Mouse (Mus musculus) neural tube, embryonic 13.5 days (tissue): ENCODE measurements around the gene Git2. TPM values are rescaled to one million over a fixed set of nuclear protein-coding genes. Genes with fewer than 3 reads are reported as not detected.

Source experiments
- ATAC-seq: fragments of 200-750 bp; cut with Nextera tagmentation; 2 replicates; pipeline ENCODE4 v1.8.0; 2017; ENCODE audit warnings: low read depth, mild to moderate bottlenecking, moderate TSS enrichment, moderate library complexity
- H3K27ac ChIP-seq: fragments of 300-500 bp; sonication (generic); replicated peaks from 2 replicates; pipeline ENCODE4 v1.5.1; 2015; ENCODE audit warnings: moderate library complexity, mild to moderate bottlenecking, inconsistent platforms
- H3K27me3 ChIP-seq: fragments of 300-500 bp; sonication (generic); 2 replicates; pipeline ENCODE4 v1.6.1; 2015; ENCODE audit warnings: mild to moderate bottlenecking, inconsistent platforms
- H3K36me3 ChIP-seq: fragments of 300-500 bp; sonication (generic); 2 replicates; pipeline ENCODE4 v1.6.1; 2015; ENCODE audit warnings: mild to moderate bottlenecking, inconsistent platforms
- H3K4me1 ChIP-seq: fragments of 300-500 bp; sonication (generic); replicated peaks from 2 replicates; pipeline ENCODE4 v1.6.1; 2015; ENCODE audit warnings: inconsistent platforms
- H3K4me2 ChIP-seq: fragments of 300-500 bp; sonication (generic); 2 replicates; pipeline ENCODE4 v1.6.1; 2015; ENCODE audit warnings: inconsistent platforms, mild to moderate bottlenecking, moderate library complexity
- H3K4me3 ChIP-seq: fragments of 300-500 bp; sonication (generic); 2 replicates; pipeline ENCODE4 v1.5.1; 2015; ENCODE audit warnings: mild to moderate bottlenecking, inconsistent platforms
- H3K9ac ChIP-seq: fragments of 300-500 bp; sonication (generic); 2 replicates; pipeline ENCODE4 v1.6.1; 2015; ENCODE audit warnings: moderate library complexity, mild to moderate bottlenecking, inconsistent platforms
- H3K9me3 ChIP-seq: fragments of 300-500 bp; sonication (generic); 2 replicates; pipeline ENCODE4 v1.6.1; 2016; ENCODE audit warnings: inconsistent platforms
- WGBS: fragments of 180-500 bp; shearing (Covaris S2); methylation state at CpG from one replicate; pipeline ENCODE4 v1.1.7; 2015; 5-methylcytosine and 5-hydroxymethylcytosine counted together
- polyA plus RNA-seq: library from polyadenylated mRNA; unstranded; fragments of >200 nt; fragmentation: Nextera tagmentation; extraction: Ambion mirVana; gene quantifications from 2 replicates; pipeline ENCODE4 v1.2.1, GENCODE M21; 2015

Gene Git2
- polyA plus RNA-seq, 1 experiment from 2014 or later = 47.5 TPM

GRCm38 (mm10) chr5:114795231-114795630, 19.9 kb upstream of the Git2 start:
- Histone ChIP-seq H3K36me3 (peaks cover 69% of the 10 kb centered on the region), H3K4me1 (peaks cover 22% of the 10 kb centered on the region), H3K27ac (peak overlapping the region; percentile 49; the same call in 1 of the 2 replicates), H3K4me3 (no peak overlapping the region), H3K27me3 (no peaks in the 10 kb centered on the region), H3K4me2 (no peak overlapping the region), H3K9ac (peak overlapping the region; percentile 38; the same call in 1 of the 2 replicates), H3K9me3 (no peaks in the 10 kb centered on the region)
- no peak for ATAC-seq
- 28% methylated on average over 9 of the region's 9 CpGs for WGBS

GRCm38 (mm10) chr5:114794609-114795008, 19.3 kb upstream of the Git2 start:
- Histone ChIP-seq H3K9ac (no peak overlapping the region), H3K4me1 (peaks cover 22% of the 10 kb centered on the region), H3K27ac (0 out of 2 replicates have a peak overlapping the region, but pooled peaks have one; percentile 49), H3K4me3 (no peak overlapping the region), H3K4me2 (no peak overlapping the region), H3K9me3 (no peaks in the 10 kb centered on the region), H3K36me3 (peaks cover 67% of the 10 kb centered on the region), H3K27me3 (no peaks in the 10 kb centered on the region)
- ATAC-seq = no peak
- 60% methylated on average over 4 of the region's 4 CpGs for WGBS

- no peak overlapping the region for H3K9ac ChIP-seq
- peaks cover 22% of the 10 kb centered on the region for H3K4me1 ChIP-seq
- 76% methylated on average over 7 of the region's 7 CpGs for WGBS
- no peak overlapping the region for H3K27ac ChIP-seq
- no peak overlapping the region for H3K4me2 ChIP-seq
- ATAC-seq = no peak
- no peak overlapping the region for H3K4me3 ChIP-seq
- H3K27me3 ChIP-seq = no peaks in the 10 kb centered on the region
- H3K9me3 ChIP-seq = no peaks in the 10 kb centered on the region
- H3K36me3 ChIP-seq = peaks cover 66% of the 10 kb centered on the region
Observed at GRCm38 (mm10) chr5:114793317-114793716, 18.0 kb upstream of the Git2 start.

- peaks cover 42% of the 10 kb centered on the region for H3K36me3 ChIP-seq
- H3K4me3 ChIP-seq = no peak overlapping the region
- 75% methylated on average over 4 of the region's 5 CpGs for WGBS
- H3K9ac ChIP-seq = no peak overlapping the region
- peaks cover 34% of the 10 kb centered on the region for H3K4me1 ChIP-seq
- no peaks in the 10 kb centered on the region for H3K27me3 ChIP-seq
- ATAC-seq = no peak
- no peak overlapping the region for H3K4me2 ChIP-seq
- peak overlapping the region; percentile 28; the same call in 1 of the 2 replicates for H3K27ac ChIP-seq
- H3K9me3 ChIP-seq = no peaks in the 10 kb centered on the region
Observed at GRCm38 (mm10) chr5:114785196-114785595, 9.9 kb upstream of the Git2 start.

- whole genome bisulfite sequencing = 83% methylated on average over 16 of the region's 16 CpGs
- ATAC-seq = no peak
- peaks cover 39% of the 10 kb centered on the region for H3K4me1 ChIP-seq
- peak overlapping the region; percentile 28; the same call in 1 of the 2 replicates for H3K27ac ChIP-seq
- H3K4me3 ChIP-seq = no peak overlapping the region
- no peaks in the 10 kb centered on the region for H3K27me3 ChIP-seq
- H3K36me3 ChIP-seq = peaks cover 39% of the 10 kb centered on the region
- H3K9ac ChIP-seq = no peak overlapping the region
- no peak overlapping the region for H3K4me2 ChIP-seq
- no peaks in the 10 kb centered on the region for H3K9me3 ChIP-seq
Observed at GRCm38 (mm10) chr5:114784622-114785165, 9.4 kb upstream of the Git2 start.

GRCm38 (mm10) chr5:114783405-114784163, 8.3 kb upstream of the Git2 start:
- Histone ChIP-seq H3K9ac (no peak overlapping the region), H3K27me3 (no peaks in the 10 kb centered on the region), H3K27ac (no peak overlapping the region), H3K4me1 (peaks cover 47% of the 10 kb centered on the region), H3K4me2 (no peak overlapping the region), H3K9me3 (no peaks in the 10 kb centered on the region), H3K4me3 (no peak overlapping the region), H3K36me3 (peaks cover 28% of the 10 kb centered on the region)
- ATAC-seq = no peak
- 85% methylated on average over 12 of the region's 12 CpGs for WGBS

- no peak overlapping the region for H3K27ac ChIP-seq
- H3K9me3 ChIP-seq = no peaks in the 10 kb centered on the region
- ATAC-seq = no peak
- H3K27me3 ChIP-seq = no peaks in the 10 kb centered on the region
- H3K4me2 ChIP-seq = no peak overlapping the region
- peaks cover 53% of the 10 kb centered on the region for H3K4me1 ChIP-seq
- WGBS = 92% methylated on average over 9 of the region's 9 CpGs
- H3K4me3 ChIP-seq = no peak overlapping the region
- H3K9ac ChIP-seq = no peak overlapping the region
- H3K36me3 ChIP-seq = peaks cover 22% of the 10 kb centered on the region
Observed at GRCm38 (mm10) chr5:114782991-114783390, 7.7 kb upstream of the Git2 start.

- Histone ChIP-seq H3K4me3 (no peak overlapping the region), H3K36me3 (0 out of 2 replicates have a peak, but pooled peaks cover 2% of the 10 kb centered on the region), H3K9me3 (no peaks in the 10 kb centered on the region), H3K4me2 (no peak overlapping the region), H3K27ac (no peak overlapping the region), H3K4me1 (peaks cover 72% of the 10 kb centered on the region), H3K27me3 (no peaks in the 10 kb centered on the region), H3K9ac (no peak overlapping the region)
- no peak for ATAC-seq
- WGBS = 78% methylated on average over 7 of the region's 7 CpGs
Observed at GRCm38 (mm10) chr5:114780912-114781311, 5.6 kb upstream of the Git2 start.

- Histone ChIP-seq H3K27ac (no peak overlapping the region), H3K4me2 (no peak overlapping the region), H3K9ac (no peak overlapping the region), H3K4me3 (no peak overlapping the region), H3K36me3 (no peaks in the 10 kb centered on the region), H3K9me3 (no peaks in the 10 kb centered on the region), H3K27me3 (no peaks in the 10 kb centered on the region), H3K4me1 (peaks cover 70% of the 10 kb centered on the region)
- ATAC-seq = no peak
- 83% methylated on average over 7 of the region's 7 CpGs for WGBS
Observed at GRCm38 (mm10) chr5:114779956-114780489, 4.7 kb upstream of the Git2 start.

- no peaks in the 10 kb centered on the region for H3K9me3 ChIP-seq
Observed at GRCm38 (mm10) chr5:114776174-114776573, 857 bp upstream of the Git2 start.

GRCm38 (mm10) chr5:114774403-114775051, 790 bp downstream of the Git2 start, which contains the start of gene Ankrd13a:
Gene Ankrd13a (plus strand): TSS chr5:114774677.
- H3K36me3 ChIP-seq = no peaks in the 10 kb centered on the region
- H3K4me3 ChIP-seq = peak within 1 kb of the TSS; percentile 99
- H3K9ac ChIP-seq = peak within 1 kb of the TSS; percentile 98
- peak within 1 kb of the TSS; percentile 96 for H3K27ac ChIP-seq
- H3K4me1 ChIP-seq = peaks cover 67% of the 10 kb centered on the region
- peak within 1 kb of the TSS; percentile 86 for H3K4me2 ChIP-seq
- no peaks in the 10 kb centered on the region for H3K9me3 ChIP-seq
- no peaks in the 10 kb centered on the region for H3K27me3 ChIP-seq
- under 1% methylated on average over 70 of the region's 73 CpGs for WGBS
- ATAC-seq = peak; percentile 85

More at GRCm38 (mm10) chr5:114776174-114776573, 857 bp upstream of the Git2 start:
- no peak for ATAC-seq
- peak overlapping the region; percentile 86 for H3K4me2 ChIP-seq
- H3K36me3 ChIP-seq = no peaks in the 10 kb centered on the region
- H3K4me3 ChIP-seq = peak overlapping the region; percentile 99
- H3K27ac ChIP-seq = no peak overlapping the region
- H3K27me3 ChIP-seq = no peaks in the 10 kb centered on the region
- peak overlapping the region; percentile 98 for H3K9ac ChIP-seq
- H3K4me1 ChIP-seq = peaks cover 69% of the 10 kb centered on the region
- 43% methylated on average over 7 of the region's 7 CpGs for WGBS

- Histone ChIP-seq H3K4me2 (peak overlapping the region; percentile 86), H3K27me3 (no peaks in the 10 kb centered on the region), H3K9ac (peak overlapping the region; percentile 98), H3K36me3 (no peaks in the 10 kb centered on the region), H3K9me3 (no peaks in the 10 kb centered on the region), H3K4me1 (peaks cover 62% of the 10 kb centered on the region), H3K27ac (peak overlapping the region; percentile 96), H3K4me3 (peak overlapping the region; percentile 99)
- peak; percentile 7; the same call in 1 of the 2 replicates for ATAC-seq
- WGBS = 1% methylated on average over 11 of the region's 11 CpGs
Observed at GRCm38 (mm10) chr5:114773780-114774179, 1.5 kb downstream of the Git2 start.
